Mouse (Mus musculus): ENCODE results near the gene Prkaca.
A peak's percentile ranks its signal among the peaks of the same experiment; 100 is the strongest.
"Not testable (repeated sequence)": the region's sequence is repeated elsewhere in the genome, so short reads cannot be mapped to it uniquely, and the experiment has no call there.

The Prkaca gene

GRCm38 (mm10) chr8:84002957-84003611 is 30.3 kb downstream of the Prkaca start:
- no peak for DNase-seq (ENCODE audit: low read depth, low spot score)

DNA sequence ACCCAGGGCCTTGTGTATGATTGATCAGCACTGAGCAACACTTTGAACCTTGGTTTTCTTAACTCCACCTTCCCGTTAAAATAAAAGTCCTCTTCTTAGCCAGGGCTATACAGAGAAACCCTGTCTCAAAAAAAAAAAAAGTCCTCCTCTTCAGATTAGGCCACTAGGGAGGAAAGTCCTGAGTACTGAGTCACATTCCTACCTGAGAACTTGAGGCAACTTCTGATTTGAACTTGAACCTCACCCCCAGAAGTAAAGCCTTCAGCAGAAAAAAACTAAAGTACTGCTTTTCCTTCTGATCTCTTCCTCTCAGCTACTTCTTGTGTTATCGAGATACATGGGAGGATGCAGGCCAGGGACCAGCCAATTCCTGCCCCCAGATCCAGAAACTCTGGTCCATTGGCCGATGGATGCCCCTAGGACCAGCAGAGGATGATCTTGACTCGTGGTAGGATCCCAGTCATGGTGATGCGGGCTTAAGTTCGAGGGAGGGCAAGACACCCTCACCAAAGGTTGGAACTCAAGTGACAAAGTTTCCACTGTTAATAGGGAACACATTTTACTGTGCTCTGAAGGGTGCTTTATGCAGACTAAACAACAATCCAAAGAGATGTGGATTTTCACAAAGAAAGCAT is 30.9 kb downstream of the Prkaca start:
- no peak for DNase-seq (ENCODE audit: low read depth, low spot score)

DNA sequence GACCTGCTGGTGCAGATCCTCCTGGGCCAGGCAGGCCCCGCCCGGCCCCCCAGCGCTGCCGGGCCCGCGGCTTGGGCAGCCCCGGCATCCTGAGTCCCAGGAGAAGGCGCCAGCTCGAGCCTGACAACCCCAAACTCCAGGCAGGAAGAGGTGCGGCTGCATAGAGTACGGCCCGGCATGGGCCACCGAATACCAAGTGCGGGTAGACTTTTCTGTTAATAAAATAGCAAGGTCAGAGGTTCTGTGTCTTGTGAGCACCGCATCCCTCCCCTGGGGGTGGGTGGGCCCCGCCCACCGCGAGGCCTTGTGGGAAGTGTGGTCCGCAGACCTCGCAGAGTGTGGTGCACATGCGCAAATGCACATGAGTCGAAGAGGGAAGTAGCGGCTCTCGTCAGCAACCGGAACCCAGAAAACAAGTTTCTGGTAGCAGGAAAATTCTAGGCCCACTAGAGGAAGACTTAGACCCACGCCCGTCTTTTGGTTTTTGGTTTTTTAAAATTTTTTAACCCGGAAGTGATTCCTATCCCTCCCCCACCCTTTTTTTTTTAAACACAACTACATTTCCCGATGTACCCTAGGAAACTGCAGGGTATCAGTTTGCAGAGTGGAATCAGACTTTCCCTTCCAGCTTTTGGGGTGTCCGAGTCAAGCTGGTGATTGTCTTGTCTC is 31.9 kb downstream of the Prkaca start:
- peak; percentile 82 for DNase-seq (ENCODE audit: low read depth, low spot score)

DNA sequence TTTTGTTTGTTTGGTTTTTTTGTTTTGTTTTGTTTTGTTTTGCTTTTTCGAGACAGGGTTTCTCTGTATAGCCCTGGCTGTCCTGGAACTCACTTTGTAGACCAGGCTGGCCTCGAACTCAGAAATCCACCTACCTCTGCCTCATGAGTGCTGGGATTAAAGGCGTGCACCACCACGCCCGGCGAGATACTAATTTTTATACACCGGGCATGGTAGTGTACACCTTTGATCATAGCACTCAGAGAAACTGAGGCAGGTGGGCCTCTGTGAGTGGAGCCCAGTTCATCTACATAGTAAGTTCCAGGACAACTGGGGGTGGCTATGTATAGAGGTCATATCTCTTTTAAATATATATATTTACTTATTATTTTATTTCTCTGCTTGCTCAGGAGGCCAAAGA is 32.7 kb downstream of the Prkaca start:
- DNase-seq (ENCODE audit: low read depth, low spot score): not testable (repeated sequence)

GRCm38 (mm10) chr8:84008362-84008761 is 35.6 kb downstream of the Prkaca start:
- DNase-seq (ENCODE audit: low read depth, low spot score): no peak

- DNase-seq (ENCODE audit: low read depth, low spot score): no peak
These were observed 37.1 kb downstream of the Prkaca start for GRCm38 (mm10) chr8:84009876-84010275.

GRCm38 (mm10) chr8:84010625-84011611 is 38.1 kb downstream of the Prkaca start:
- no peak for DNase-seq (ENCODE audit: low read depth, low spot score)

GRCm38 (mm10) chr8:84011705-84012498 is 39.1 kb downstream of the Prkaca start, which contains the start of gene 2210011C24Rik:
Gene 2210011C24Rik, minus strand, starts transcription at chr8:84012171.
- no peak for DNase-seq (ENCODE audit: low read depth, low spot score)

DNA sequence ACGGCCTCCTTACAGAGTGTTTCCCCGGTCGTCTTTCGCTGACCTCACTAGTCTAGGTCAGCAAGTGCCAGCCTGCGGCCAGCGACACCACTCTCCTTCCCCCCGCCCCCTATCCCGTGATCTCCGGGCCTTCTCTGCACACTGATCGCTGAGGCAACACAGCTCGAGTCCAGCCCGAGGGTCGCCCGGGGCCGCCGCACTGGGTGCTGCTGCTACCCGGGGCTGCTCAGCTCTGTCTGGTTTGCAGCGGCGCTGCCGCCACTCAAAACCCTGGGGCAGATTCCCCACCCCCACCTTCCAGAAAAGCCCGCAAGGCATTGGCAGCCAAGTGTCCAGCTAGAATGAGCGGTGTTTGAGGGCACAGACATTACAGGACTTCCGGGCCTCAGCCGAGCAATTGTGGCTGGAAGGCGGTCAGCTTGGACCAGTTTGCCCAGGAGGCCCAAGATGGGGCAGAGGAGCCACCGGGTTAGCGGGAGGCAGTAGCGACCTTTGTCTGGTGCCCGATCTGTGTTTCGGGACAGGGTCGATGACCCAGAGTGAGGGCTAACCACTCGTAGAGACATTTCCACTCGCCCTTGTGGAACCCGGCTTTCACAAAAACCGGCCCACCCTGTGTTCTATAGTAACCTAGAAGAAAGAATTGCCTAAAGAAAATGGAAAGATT is 39.8 kb downstream of the Prkaca start:
- DNase-seq (ENCODE audit: low read depth, low spot score): no peak

DNA sequence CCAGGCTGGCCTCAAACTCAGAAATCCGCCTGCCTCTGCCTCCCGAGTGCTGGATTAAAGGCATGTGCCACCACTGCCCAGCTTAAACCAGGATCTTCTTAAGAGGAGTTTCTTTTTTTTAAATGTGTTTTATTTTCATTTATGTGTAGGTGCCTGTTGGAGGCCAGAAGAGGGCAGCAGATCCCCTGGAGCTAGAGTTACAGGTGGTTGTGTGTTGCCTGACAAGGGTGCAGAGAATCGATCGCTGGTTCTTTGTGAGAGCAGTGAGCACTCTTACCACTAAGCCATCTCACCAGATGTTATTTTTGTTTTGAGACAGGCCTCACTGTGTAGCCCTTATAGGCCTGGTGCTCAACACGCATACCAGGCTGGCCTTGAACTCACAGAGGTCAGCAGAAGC is 43.0 kb downstream of the Prkaca start:
- DNase-seq (ENCODE audit: low read depth, low spot score): no peak

DNA sequence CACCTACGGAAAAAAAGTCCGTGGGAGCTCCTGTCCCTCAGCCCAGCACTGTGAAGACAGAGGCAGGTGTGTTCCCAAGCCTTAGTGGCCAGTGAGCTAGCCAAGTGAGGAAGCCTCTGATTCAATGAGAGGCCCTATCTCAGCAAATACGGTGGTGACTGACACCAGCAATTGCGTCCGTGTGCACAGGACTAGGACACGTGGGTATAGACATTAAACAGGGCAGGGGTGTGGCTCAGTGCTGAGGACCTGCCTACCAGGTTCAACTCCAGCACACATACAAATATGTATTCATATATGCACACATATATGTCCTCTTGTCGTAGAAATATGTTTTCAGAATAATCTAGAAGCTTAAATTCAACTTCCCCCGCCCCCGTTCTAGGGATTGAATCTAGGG is 46.9 kb downstream of the Prkaca start:
- no peak for DNase-seq (ENCODE audit: low read depth, low spot score)

DNA sequence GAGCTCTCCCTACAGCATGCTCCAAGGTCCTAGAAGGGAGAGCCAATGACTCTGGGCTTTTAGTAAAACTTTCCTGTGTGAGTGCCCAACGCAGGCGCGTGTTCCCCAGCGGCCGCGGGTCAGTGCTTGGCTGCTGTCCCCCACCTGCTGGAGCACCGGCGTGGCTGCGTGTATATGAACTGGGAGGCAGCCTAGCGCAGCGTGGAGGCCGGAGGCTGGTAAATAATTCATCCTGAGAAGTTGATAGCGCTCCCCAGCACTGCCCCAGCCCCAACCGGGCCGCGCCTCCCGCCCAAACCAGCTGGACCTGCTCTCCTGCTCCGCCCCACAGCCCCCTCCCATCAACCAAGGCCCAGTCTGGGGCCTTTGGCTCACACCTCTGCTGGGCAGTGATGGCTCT is 48.3 kb downstream of the Prkaca start, which contains the start of gene Palm3:
Gene Palm3, plus strand, starts transcription at position 376 of the 400 bp plus-strand sequence.
- no peak for DNase-seq (ENCODE audit: low read depth, low spot score)

DNA sequence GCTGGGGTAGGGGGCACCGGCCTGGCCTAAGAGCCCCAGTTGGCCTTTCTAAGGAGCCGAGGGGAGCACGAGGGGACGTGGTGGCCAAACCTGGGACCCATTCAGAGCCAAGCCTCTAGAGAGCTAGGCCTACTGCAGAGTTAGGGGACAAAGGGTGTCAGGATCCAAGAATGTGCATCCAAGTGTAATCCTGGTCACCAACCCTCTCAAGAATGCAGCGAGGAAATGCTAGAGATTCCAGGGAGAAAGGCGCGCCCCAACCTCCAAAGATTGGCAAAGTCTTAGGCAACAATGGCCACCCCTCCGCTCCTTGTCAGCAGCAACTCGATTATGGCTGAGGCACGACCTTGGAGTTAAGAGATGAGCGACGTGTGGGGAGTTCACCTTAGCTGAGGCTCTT is 48.8 kb downstream of the Prkaca start:
- no peak for DNase-seq (ENCODE audit: low read depth, low spot score)

GRCm38 (mm10) chr8:84023085-84023484 is 50.3 kb downstream of the Prkaca start:
- no peak for DNase-seq (ENCODE audit: low read depth, low spot score)

DNA sequence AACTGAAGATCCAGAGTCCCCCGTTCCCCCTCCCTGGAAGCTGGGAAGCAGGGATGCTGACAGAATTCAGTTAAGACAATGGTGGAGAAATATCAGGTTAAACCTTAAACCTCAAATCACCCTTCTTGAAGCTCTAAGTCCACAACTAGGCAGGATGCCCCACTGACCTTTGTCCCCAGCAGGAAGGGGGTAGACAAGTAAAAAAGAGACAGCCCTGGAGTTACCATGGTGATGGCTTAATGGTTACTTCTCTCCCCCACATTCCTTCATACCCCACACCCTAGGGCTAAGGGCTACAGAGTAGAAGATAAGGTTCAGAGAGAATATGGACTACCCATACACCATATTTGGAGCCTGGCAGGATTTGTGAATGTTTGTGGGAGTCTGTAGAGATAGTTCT is 50.8 kb downstream of the Prkaca start:
- DNase-seq (ENCODE audit: low read depth, low spot score): no peak

GRCm38 (mm10) chr8:84024171-84024570 is 51.4 kb downstream of the Prkaca start:
- no peak for DNase-seq (ENCODE audit: low read depth, low spot score)

DNA sequence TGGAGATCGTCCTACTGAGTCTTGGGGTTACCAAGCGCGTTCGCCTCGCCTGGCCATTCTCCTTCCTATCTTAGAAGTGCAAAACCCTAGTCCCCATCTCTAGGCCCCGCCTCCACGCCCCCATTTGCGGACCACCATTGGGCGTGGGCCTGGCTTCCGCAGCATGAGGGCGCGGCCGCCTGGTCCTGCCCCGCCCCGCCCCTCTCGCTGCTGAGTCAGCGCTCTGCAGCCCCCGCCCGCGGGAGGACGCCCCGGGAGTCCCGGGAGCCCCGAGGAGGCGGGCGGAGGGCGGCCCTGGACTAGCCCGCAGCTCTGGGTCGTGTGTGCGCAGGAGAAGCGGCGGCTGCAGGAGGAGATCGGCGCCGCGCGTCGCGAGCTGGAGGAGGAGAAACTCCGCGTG is 53.1 kb downstream of the Prkaca start:
- DNase-seq (ENCODE audit: low read depth, low spot score): no peak

DNA sequence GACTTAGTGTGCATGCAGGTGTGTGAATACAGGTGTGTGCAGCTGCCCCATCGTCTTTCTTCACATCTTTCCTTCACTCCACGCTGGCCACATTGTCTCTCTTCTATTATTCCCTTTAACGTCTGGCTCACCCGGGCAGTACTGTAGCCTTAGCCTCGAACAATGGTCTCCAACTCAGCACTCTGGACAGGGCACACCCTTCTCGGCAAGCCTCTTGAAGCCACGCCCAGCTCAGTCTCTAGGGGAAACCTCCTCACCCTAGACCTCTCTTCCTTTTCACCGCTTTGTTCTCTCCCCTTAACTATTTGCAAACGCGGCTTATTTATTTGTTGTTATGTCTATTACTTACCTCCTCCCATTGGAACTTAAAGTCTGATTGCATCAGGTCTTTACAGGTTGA is 54.7 kb downstream of the Prkaca start:
- DNase-seq (ENCODE audit: low read depth, low spot score): no peak

GRCm38 (mm10) chr8:84029272-84029671 is 56.5 kb downstream of the Prkaca start:
- DNase-seq (ENCODE audit: low read depth, low spot score): no peak

GRCm38 (mm10) chr8:84032777-84033176 is 60.0 kb downstream of the Prkaca start:
- no peak for DNase-seq (ENCODE audit: low read depth, low spot score)

Measured in brain, embryonic 18.5 days (tissue).